Mouse (Mus musculus): ENCODE measurements around the gene Mical2.
A peak's percentile ranks its signal among the peaks of the same experiment; 100 is the strongest.

The Mical2 gene

DNA sequence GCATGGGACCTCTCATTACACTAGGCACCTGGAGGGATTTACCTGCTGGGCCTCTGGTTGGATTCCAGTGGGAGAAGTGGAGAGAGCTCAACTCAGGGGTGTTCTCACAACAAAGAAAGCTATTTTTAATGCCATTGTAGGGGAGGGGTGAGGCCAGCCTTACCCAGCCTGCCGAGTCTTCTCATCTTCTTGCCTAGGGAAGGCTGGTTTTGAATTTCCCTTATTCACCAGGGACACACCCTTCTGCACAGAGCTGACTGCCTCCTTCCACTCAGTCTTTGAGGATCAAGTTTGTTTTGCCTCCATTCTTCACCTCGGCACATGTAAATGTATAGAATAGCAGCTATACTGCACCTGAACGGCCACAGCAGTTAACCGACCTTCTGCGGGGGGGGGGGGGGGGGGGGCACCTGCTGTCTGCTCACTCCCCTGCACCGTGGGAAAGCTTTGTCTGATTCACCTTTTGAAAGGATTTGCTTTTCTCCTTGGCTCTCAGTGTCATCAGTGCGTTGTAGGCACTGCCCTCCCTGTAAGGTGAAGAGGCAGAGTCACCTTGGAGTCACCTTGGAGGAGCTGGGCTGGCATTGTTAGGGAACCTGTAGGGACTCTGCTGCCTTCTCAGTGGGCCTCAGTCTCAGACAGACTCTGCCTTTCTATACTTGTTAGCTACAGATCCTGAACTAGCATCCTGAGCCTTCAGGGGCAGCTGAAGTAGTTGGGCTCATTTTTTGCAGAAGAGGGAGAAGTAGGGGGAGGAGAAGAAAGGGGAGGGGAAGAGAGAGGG lies 191.3 kb downstream of the Mical2 start:
- DNase-seq, result no peak

DNA sequence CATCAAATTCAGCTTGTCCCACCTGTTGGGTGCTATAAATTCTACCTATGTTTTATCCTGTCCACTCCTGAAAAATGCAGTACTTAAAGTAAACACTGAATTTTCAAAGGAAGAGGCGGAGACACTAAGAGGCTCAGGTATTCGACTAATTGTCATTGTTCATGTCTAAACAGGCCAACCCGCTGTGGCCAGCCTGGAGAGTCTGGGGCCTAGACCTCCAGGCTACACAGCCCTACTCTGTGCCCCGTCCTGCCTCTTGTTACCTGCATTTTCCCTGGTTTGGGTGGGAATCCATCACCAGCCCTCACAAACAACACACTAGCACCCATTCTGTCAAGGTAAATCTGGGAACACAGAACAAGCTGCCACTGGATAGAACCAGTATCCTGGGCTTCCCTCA lies 191.9 kb downstream of the Mical2 start:
- DNase-seq, result no peak

DNA sequence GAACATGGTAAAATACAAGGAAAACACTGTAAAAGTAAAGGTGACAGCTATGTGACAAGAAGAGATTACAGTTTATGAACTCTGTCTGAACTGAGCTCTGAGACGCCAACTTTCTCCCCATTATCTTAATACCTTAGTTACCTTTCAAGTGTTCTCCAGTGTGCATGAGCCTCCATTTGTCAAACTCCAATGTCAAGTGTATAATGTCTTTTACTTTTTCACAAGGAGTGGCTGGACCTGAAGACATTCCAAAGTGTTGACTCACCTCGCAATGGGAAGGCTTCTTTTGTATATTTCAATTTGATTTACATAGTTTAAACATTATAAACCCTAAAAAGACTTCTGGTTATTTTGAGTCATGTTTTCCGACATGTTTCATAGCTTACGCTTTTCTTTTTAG lies 197.8 kb downstream of the Mical2 start:
- no peak for DNase-seq

DNA sequence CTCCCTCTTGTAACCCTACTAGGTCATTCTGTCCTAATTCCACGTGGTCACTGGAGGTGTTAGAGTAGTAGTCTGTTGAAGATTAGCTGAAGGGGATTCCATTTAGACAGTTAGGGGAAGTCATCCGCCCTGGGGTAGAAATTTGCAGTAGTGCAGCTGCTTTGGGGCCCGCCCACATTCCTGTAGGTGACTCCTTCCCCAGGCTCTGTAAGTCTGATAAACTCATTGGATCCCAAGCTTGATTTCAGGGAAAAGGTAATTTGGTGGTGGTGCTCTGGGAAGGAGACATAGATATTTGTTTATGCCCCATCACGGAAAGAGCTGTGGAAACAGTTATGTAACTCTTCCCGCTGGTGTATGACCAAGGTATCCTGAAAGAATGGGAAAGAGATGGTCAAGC lies 201.2 kb downstream of the Mical2 start:
- DNase-seq, result no peak

DNA sequence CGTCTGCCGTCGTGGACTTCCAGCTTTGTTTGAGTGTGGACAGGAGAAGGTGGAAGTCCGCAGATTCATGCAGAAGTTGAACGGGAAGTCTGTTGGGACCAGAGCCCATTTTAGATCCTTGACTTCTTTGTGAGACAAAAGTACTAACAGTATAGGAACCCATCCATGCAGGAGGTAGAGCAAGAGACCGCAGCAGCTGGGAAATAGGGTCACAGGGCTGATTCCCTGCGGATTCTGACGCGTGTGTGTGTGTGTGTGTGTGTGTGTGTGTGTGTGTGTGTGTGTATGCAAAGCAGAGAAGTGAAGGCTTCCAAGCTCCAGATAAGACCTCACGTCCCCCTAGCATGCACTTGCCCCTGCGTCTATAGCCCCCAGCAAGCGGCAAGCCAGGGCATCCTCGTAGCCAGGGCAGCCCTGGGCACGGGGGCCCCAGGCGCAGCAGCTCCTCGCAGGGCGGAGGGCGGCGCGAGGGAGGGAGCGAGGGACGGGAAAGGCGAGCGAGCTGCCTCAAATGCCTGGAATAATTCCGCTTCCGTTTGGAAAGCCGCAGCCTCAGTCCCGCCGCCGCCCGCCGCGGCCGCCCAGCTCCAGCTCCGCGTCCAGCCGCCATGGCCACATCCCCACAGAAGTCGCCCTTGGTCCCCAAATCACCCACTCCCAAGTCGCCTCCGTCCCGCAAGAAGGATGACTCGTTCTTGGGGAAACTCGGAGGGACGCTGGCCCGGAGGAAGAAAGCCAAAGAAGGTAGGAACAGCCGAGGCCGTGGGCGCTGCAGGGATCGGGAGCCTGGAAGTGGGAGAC lies 201.9 kb downstream of the Mical2 start, which contains the start of gene Parva:
Gene Parva (plus strand): TSS at position 149 of the 801 bp plus-strand sequence.
- DNase-seq, result peak; percentile 87

DNA sequence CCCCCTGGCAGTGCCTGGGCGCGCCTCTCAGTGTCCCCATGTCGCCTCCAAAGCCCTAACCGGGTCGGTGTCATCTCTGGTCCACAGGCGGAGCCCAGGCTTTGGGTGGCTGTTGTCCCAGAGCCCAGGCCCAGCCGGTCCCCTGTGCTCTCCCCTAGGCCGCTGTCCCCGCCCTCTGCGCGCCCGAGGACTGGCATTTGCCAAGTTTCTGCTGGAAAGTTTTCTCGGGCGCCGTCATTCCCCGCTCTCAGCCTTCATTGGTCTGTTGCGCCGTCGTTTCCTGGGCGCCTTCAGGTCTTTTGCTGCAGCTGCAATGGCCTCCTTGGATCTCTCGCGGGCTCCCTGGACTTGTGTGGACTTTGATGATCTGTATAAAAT lies 202.5 kb downstream of the Mical2 start:
- DNase-seq, result peak; percentile 97

DNA sequence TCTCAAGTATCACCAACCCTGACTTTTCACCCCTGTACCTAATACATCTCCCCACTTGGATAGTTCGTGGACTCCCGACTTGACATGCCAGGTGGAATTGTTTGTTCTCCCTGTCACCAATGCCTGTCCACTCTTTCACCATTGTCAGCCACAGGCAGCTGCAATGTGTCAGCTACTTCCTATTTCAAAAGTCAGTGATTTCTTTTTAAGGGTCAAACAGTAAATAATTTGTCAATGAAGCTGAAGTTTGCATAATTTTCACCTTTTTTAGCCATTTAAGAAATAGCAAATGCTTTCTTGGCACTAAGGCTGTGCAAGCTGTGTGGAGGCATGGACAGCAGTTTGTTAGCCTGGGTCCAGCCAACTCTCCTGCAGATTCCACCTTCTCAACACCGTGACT lies 214.2 kb downstream of the Mical2 start:
- peak; percentile 46 for DNase-seq

DNA sequence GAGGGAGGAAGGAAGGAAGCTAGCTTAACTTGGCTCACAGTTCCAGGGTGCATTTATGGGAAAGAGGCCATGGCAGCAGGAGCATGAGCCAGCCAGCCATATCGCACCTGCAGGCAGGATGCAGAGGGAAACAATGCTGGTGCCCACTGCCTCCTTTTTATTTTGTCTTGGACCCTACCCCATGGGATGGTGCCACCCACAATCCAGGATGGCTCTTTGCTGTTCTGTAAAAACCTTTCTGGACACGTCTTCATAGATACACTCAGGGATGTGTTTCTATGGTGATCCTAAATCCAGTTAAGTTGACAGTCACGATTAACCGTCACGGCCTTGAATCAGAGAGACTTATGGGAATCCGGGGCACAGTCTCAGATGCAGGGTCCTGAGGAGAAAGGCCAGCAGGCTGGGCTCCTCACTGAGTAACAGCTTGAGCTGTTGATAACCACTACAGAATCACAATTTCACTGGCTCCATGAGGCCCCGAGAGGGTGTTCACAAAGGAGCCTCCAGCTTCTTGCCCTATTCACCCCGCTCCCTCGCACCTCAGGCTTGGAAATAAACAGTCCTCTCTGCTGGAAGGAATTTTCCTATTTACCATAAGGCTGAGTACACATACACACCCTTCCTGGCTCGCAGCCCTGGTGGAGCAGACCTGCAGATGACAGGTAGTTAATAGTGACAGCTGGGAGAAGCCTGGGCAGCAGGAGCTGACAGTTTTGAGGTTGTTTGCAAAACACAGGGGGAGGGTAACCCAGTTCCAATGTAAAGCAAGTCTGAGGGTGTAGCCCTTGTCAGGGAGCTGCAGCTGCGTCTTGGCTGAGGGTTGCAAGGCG lies 218.7 kb downstream of the Mical2 start:
- DNase-seq, result peak; percentile 62

DNA sequence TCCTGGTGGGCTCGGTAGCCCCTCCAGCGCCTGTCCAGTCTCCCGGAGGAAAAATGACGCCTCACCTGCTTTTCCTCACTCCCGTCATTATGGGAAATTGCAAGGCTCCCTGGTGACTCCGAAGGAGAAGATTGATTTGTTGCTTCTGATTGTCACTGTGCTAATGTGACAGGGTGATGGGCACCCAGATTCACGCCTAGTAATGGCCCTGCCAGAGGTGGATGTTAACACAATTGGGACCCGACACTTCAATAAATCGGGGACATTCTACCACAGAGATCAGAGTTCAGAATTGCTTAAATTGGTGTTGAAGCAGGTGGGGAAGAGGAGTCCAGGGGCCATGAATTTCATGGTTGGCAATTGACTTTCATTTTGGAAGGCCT lies 219.3 kb downstream of the Mical2 start:
- no peak for DNase-seq

DNA sequence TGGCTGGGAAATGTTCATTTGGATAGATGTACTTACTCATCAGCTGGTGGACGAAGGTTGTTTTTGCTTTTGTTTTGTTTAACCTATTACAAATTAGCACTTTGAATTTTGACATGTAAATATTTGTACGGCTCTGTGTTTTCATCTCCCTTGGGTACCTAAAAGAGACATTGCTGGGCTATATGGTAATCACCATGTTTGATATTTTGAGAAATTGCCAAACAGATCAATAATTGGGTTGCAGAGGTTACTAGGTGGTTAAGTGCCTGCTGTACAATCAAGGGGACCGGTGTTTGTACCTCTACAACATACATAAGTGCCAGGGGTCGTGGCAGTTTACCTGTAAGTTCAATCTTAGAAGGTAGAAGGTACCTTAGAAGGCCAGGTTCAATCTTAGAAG lies 220.8 kb downstream of the Mical2 start:
- DNase-seq, result no peak

DNA sequence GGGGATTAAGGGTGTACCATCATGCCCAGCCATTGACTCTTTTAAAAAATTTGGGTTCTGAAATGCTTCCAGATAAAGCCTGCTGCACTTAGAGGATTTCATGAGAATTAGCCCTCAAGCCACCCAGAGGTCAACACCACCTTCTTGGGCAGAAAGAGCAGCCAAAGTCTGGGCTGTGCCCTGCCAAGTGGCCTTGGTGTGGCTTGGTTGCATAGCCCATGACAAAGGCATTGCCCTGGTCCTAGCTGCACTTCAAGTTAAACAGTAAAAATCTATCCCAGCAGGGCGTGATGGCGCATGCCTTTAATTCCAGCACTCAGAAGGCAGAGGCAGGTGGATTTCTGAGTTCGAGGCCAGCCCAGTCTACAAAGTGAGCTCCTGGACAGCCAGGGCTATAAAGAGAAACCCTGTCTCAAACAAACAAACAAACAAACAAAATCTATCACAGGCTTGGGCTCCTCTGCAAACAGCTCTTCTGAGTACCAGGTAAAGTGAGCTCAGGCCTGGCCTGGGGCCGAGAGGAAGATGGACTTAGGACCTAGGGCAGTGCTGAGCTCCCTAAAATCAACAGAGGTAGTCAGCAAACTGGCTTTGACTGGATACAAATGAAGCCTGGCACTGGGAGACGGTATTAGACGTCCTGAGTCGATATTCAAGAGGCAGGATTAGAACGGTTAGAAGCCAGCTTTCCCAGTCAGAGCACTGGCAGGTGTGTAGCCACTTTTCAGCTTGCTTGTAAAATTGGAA lies 224.5 kb downstream of the Mical2 start:
- DNase-seq, result no peak

DNA sequence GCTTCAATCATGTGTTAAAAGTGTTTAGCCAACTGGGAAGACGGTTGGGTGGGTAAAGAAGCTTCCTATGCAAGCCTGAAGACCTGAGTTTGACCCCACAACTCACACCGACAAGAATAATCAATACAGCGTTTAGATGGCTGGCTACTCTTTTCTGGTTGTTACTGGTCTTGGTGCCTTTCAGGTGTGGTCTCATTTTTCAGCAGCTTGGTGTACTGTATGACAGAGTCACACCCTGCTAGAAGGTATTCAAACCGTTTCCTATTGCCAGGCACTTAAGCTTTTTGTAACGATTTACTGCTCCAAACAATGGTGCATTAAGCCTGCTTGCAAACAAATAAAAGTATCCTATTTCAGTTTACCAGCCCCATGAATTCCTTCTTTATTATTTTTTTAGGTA lies 226.8 kb downstream of the Mical2 start:
- DNase-seq, result no peak

DNA sequence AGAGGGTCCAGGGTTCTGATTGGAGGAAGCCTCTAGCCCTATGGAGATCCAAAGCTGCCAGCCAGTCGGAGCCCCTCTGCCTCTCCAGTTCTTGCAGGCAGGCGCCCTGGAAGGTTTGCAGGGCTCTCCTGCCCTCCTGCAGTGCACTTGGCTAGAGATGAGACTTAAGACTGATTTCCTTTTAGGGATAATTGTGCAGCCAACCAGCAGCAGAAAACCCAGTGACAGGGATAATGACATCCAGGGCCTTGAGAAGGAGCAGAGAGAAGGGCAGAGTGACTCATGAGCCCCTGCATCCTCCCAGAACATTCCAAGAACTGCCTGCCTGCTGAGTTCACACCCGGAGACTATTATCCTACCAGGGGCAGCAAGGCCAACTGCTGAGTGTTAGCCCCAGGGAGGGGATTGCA lies 228.2 kb downstream of the Mical2 start:
- DNase-seq, result peak; percentile 68

DNA sequence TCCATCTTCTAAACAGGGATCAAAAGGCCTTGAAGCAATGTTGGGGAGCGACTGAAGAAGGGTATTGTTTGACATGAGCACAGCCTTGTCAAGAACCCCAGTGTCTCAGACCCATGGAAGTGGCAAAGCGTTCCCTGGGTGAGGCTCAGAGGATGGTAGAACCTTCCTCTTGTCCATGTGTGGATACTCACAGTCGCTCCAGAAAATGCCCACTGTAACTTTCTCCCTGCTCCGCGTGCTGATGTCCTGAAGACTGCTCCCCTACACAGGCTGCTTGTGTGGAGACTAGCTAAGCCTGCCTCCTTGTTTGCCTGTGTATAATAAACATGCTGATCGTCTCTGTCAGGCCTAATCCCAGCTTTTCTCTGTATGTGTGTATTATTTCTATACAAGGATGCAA lies 228.7 kb downstream of the Mical2 start:
- no peak for DNase-seq

DNA sequence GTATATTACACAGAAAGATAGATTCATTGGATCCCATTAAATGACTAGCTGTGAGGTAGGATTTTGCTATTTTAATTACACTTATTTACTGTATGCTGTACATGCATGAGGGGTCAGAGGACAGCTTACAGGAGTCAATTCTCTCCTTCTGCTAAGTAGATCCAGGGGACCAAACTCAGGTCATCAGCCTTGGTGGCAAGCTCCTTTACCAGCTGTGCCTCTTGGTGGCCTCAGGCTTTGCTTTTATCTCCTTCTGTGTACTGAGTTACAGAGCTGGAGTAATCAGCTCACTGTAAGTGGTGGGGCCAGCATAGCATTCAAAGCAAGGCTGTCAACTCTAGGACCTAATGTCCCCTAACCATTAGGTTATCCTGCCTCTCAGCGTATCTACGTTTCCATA lies 229.3 kb downstream of the Mical2 start:
- DNase-seq, result no peak

DNA sequence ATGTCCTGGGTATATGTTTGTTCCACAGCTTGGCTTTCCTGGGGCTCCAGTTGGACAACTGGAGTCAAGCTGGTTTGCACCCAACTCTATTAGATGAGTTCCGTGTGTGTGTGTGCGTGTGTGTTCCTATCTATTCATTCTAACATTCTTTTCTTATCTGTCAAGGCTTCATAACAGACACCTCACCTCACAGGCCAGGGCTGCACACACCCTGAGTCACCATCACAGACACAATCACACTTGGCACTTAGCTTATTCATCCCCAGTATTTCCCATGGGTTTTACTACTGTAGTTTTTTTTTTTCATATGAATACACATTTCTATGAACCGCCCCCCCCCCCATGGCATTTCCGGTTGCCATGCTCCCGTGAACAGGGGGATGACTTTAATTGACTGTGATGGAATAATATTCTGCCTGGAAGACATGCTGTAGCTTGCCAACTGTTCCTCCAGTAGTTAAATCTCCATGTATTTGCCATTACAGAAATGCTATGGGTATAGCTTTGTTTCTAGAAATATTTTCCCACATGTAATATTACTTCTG lies 230.0 kb downstream of the Mical2 start:
- DNase-seq, result no peak

DNA sequence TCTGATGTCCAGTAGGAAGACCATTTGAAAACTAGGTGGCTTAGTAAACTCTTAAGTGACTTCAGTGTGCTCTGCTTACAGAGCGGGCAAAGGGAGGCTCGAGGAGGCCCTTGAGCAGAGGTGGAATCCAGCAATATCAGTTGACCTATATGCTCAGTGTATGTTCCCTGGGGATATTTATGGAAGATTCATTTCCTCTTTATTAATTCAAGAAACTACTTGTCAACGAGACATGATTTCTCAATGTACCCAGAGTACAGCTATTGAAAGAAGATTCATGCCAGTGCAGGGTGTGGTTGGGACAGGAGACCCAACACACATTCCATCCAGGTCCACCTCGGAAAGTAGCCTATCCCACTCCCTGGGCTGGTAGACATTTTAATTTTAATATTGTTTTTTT lies 231.7 kb downstream of the Mical2 start:
- no peak for DNase-seq

DNA sequence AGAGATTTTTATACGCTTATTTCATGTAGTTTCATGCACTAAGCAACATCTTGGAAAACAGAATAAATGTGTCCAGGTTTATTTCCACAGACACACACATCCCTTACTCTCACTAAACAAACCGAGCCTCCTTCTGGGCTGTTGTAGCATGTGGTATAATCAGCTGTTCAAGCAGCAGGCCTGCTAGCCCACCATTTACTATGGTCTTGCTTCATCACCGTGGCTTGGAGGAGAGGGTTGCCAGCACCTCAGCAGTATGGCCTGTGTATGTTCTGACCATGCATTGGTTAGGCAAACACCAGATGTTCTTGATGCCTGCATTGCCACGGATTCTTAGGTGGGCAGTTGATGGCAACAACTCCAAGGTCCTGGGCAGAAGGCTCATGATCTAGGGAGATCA lies 232.3 kb downstream of the Mical2 start:
- no peak for DNase-seq

DNA sequence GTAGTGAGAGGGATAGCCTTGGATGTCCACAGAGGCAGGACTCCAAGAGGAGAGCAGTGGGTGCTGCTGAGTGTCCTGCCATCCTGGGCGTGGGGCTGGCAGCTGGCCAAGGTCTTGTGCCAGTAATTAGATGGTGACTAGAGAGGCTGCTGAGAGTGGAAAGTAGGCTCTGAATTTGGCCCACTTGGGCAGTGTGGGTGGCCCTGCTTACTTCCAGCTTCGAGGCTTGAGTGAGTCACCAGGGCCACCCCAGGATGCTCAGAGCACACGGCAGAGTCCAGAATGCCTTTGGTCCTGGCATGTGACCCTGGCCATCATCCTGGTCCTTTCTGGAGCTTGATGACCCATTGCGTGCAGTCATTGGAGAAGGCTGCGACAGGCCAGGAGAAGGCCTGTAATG lies 232.8 kb downstream of the Mical2 start:
- DNase-seq, result peak; percentile 55
